Mouse (Mus musculus) adrenal gland, postnatal 14 days (tissue): ENCODE data around the gene Wtap. TPM values are rescaled to one million over a fixed set of nuclear protein-coding genes. Genes with fewer than 3 reads are reported as not detected.
A peak's percentile ranks its signal among the peaks of the same experiment; 100 is the strongest.
"Not testable (repeated sequence)": the region's sequence is repeated elsewhere in the genome, so short reads cannot be mapped to it uniquely, and the experiment has no call there.

Experiments
- DNase-seq: peaks from one replicate; pipeline ENCODE4 v3.0.0; 2021; ENCODE audit warnings: mixed read lengths
- total RNA-seq: library from RNA; stranded (reverse); gene quantifications from 2 replicates; pipeline ENCODE4 v1.2.3, GENCODE M21; 2021

The Wtap gene
- total RNA-seq, 1 experiment from 2014 or later = 58.1 TPM

- no peak for DNase-seq
Measured at GRCm38 (mm10) chr17:12963476-12963875, 30.5 kb downstream of the Wtap start.

GRCm38 (mm10) chr17:12960331-12960873, 33.6 kb downstream of the Wtap start, which contains the start of gene Acat2:
Gene Acat2, minus strand, starts transcription at chr17:12960747.
- DNase-seq = peak; percentile 97

DNA sequence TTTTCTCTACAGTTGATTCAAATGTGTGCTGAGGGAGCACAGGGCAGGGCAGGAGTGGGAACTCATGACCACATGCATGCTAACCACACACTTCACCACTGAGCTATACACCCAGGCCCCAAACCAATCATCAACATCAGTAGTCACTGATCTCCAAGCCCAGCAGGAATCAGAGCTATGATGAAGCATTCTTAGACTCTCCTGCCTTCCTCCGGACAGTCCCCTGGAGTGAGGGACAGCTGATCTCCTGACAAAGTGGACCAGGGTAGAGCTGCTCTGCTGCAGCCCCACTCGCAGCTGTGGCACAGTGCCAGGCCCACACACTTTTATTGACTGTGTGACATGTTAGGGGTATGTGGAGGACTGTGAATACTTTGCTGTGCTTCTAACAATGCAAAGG, 34.6 kb downstream of the Wtap start:
- not testable (repeated sequence) for DNase-seq

GRCm38 (mm10) chr17:12956664-12957063, 37.3 kb downstream of the Wtap start:
- DNase-seq = peak; percentile 50

DNA sequence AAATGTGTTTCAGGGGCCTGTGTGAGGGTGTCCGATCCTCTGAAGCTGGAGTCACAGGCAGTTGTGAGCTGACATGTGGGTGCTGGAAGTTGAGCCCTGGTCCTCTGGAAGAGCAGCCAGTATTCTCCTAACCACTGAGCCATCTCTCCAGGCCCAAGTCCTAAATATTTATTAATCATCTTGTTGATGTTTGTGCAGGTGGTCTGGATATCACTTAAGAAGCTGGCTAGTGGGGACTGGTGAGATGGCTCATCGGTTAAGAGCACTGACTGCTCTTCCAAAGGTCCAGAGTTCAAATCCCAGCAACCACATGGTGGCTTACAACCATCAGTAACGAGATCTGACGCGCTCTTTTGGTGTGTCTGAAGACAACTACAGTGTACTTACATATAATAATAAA, 44.3 kb downstream of the Wtap start:
- no peak for DNase-seq

DNA sequence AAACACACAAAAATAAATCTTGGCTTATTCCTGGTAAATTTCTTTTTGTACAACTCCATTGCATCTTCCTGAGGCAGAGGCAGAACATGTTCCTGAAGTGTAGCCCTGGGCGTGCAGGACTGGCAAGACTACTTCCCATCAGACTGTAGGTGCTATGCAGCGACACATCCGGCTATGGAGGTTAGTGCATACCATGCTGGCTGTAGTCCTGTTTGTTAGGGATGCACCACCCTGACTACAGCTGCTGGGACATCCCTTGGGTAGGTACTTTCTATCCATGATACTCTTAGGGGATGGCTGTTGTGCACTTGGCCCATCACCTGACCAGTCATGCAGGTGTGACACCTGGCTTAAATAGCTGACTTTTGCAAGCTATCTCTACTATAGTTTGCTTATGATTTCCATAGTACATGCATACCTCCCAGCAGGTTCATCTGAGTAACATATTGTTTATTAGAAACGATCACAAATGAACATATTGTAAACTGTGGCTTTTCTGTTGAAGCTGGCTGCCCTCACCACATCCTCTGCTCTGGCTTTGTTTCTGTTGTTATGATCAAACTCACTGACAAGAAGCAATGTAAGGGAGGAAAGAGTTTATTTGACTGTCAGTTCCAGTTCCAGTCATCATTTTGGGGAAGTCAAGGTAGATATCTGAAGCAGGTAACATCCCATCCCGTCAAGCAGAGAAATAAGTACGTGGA, 51.4 kb downstream of the Wtap start:
- no peak for DNase-seq

- no peak for DNase-seq
Measured at GRCm38 (mm10) chr17:12941543-12942260, 52.3 kb downstream of the Wtap start.

- peak; percentile 31 for DNase-seq
Measured at GRCm38 (mm10) chr17:12940151-12940805, 53.7 kb downstream of the Wtap start, which contains the start of gene Acat3. Gene Acat3, minus strand, starts transcription at chr17:12940600.

- not testable (repeated sequence) for DNase-seq
Measured at GRCm38 (mm10) chr17:12939377-12940148, 54.4 kb downstream of the Wtap start.

GRCm38 (mm10) chr17:12938077-12938476, 55.9 kb downstream of the Wtap start:
- no peak for DNase-seq

GRCm38 (mm10) chr17:12937412-12937970, 56.5 kb downstream of the Wtap start:
- no peak for DNase-seq

DNA sequence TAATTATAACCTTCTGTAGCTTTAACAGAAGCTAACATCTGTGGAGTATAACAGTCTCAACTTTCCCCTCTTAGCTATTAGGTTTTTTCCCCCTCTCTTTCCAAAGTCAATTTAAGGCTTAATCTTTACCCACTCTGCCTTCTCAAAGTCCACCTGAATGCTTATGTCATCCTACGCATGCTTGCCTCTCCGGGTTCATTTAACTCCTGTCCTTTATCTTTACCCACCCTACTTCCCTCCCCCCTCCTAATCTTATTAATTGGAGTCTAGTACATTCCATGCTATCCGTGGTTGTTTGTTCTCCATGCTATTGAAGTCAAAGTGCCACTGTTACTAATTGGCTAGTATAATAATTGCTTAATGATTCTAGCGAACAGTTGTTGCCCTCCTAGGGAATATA, 58.2 kb downstream of the Wtap start:
- DNase-seq = no peak

DNA sequence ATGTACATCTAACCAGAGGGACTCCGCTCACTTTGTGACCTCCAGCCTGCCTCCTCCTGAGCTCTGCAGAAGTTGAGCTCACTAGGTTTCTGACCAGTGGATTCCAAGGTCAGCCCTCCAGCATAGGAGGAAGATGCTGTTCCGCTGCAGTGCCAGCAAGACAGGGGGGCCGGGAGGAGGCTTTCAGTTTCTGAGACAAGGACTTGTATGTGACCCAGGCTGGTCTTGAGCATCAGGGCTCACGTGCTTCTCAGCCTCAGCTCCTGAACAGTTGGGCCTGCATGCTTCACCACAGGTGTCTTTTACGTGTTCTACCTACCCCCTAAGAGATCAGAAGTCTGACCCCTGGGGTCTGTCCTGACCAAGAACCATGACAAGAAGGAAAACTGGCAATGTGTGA, 62.4 kb downstream of the Wtap start:
- not testable (repeated sequence) for DNase-seq

GRCm38 (mm10) chr17:12925703-12926180, 68.2 kb downstream of the Wtap start:
- DNase-seq = no peak

DNA sequence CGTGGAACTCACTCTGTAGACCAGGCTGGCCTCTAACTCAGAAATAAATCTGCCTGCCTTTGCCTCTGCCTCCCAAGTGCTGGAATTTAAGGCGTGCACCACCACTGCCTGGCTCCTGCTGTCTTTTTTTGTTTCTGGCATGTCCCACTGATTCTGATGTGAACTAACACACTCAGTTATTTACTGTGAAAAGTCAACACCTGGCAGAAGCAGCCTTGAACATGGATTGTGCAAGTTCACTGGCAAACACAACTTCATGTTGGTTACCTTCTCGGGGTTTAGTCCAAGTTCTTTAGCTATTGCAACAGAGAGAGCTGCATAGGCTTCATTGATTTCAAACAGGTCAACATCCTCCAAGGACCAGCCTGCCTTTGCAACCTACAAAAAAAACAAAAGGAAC, 69.0 kb downstream of the Wtap start:
- peak; percentile 27 for DNase-seq

- DNase-seq = no peak
Measured at GRCm38 (mm10) chr17:12921073-12921472, 72.9 kb downstream of the Wtap start.

Other genes starting within 250 kb of the Wtap start
- gene Igf2r, start 224.5 kb downstream of the Wtap start, total RNA-seq = 65.2 and 75.4 TPM in 2 replicates
- gene Mas1, start 126.0 kb downstream of the Wtap start, total RNA-seq = not detected in 2 replicates
- gene Mrgprh, start 118.1 kb downstream of the Wtap start, total RNA-seq = 0.19 TPM in 2 replicates
- gene Pnldc1, start 83.9 kb downstream of the Wtap start, total RNA-seq = 2.6 and 4.6 TPM in 2 replicates
- gene Tcp1, start 78.5 kb downstream of the Wtap start, total RNA-seq = 232 and 252 TPM in 2 replicates
- gene Mrpl18, start 77.8 kb downstream of the Wtap start, total RNA-seq = 84.1 and 86.9 TPM in 2 replicates
- 1.6 and 21.6 TPM in 2 replicates for gene Acat3, start 53.6 kb downstream of the Wtap start, total RNA-seq
- 90.9 and 102 TPM in 2 replicates for gene Acat2, start 33.4 kb downstream of the Wtap start, total RNA-seq
- 674 and 682 TPM in 2 replicates for gene Sod2, start 12.7 kb upstream of the Wtap start, total RNA-seq
- gene Gpr31b, start 58.1 kb upstream of the Wtap start, total RNA-seq = not detected in 2 replicates
- 0.30 and 0.45 TPM in 2 replicates for gene Tcp10b, start 66.9 kb upstream of the Wtap start, total RNA-seq
- 0.26 TPM in 1 of 2 replicates, not detected in the other for gene Unc93a, start 137.6 kb upstream of the Wtap start, total RNA-seq
- gene Smok2a, start 227.0 kb upstream of the Wtap start, total RNA-seq = not detected in 2 replicates
- not detected in 2 replicates for gene Smok2b, start 236.1 kb upstream of the Wtap start, total RNA-seq